Mouse (Mus musculus) G1E (cell line): ENCODE measurements around the gene Gna12.

Experiments
- CTCF ChIP-seq: IDR thresholded peaks from 2 replicates; pipeline ENCODE4 v1.5.1; 2012; ENCODE audit warnings: low read depth, low read length, inconsistent platforms, mixed read lengths
- GATA1 ChIP-seq: IDR thresholded peaks from 2 replicates; pipeline ENCODE4 v1.6.1; 2012; ENCODE audit warnings: borderline replicate concordance, low read length, inconsistent platforms, mixed read lengths
- GATA2 ChIP-seq: IDR thresholded peaks from 2 replicates; pipeline ENCODE4 v1.6.1; 2012; ENCODE audit warnings: low read depth, low read length, inconsistent platforms, borderline replicate concordance
- POLR2AphosphoS5 ChIP-seq: IDR thresholded peaks from 2 replicates; pipeline ENCODE4 v1.6.1; 2012; ENCODE audit warnings: low read depth, low read length, inconsistent platforms; ENCODE audit not compliant: insufficient replicate concordance
- TAL1 ChIP-seq: conservative IDR thresholded peaks from 2 replicates; pipeline ENCODE4 v1.6.1; 2012; ENCODE audit warnings: low read depth, low read length, inconsistent platforms, mixed read lengths

DNA sequence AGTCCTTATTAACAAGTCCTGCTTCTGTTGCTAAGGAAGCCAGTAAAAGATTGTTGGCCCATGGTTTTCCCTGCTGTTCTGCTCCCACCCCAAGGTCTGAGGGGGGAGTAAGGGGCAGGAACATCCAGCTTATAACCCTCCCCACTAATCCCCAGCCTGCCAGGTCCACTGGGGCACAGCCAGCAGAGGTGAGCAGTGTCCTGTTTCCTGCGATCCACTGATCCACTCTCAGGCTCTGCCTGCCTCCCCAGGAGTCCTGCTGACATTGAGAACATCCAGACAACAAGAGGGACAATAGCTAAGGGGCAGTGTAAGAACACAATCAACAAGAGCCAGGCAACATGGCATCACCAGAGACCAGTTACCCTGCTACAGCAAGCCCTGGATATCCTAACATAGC is 3.4 kb downstream of the Gna12 start:
- no peak for TF ChIP-seq CTCF
- no peak for TF ChIP-seq GATA1
- no peak for TF ChIP-seq GATA2
- TF ChIP-seq POLR2AphosphoS5, result no peak
- TF ChIP-seq TAL1, result no peak
